Mouse (Mus musculus): ENCODE results near the gene Gm13088. TPM values are rescaled to one million over a fixed set of nuclear protein-coding genes. Genes with fewer than 3 reads are reported as not detected.

The Gm13088 gene
- polyA plus RNA-seq (2012; rRNA removed; ENCODE audit: low replicate concordance) = not detected in 2 replicates

GRCm38 (mm10) chr4:143657146-143657545 lies at the start of gene Gm13088:
TSS of gene Gm13088 (minus strand) at chr4:143657246.

GRCm38 (mm10) chr4:143702611-143703010 lies 45.6 kb upstream of the Gm13088 start, which contains the start of gene Gm13089:
TSS of gene Gm13089 (minus strand) at chr4:143702711.

GRCm38 (mm10) chr4:143614703-143615102 lies 42.3 kb downstream of the Gm13088 start, which contains the start of gene Gm13083:
TSS of gene Gm13083 (plus strand) at chr4:143615003.

Other genes with a start within 250 kb of the Gm13088 start
- 2.2 and 3.1 TPM in 2 replicates for gene Pramef8, start 244.8 kb downstream of the Gm13088 start, polyA plus RNA-seq (2012; rRNA removed; ENCODE audit: low replicate concordance)
- gene Oog4, start 206.9 kb downstream of the Gm13088 start, polyA plus RNA-seq (2012; rRNA removed; ENCODE audit: low replicate concordance) = not detected in 2 replicates
- gene Gm13043, start 145.9 kb downstream of the Gm13088 start, polyA plus RNA-seq (2012; rRNA removed; ENCODE audit: low replicate concordance) = not detected in 2 replicates
- gene Gm13040, start 121.3 kb downstream of the Gm13088 start, polyA plus RNA-seq (2012; rRNA removed; ENCODE audit: low replicate concordance) = not detected in 2 replicates
- gene BC080695, start 105.5 kb downstream of the Gm13088 start, polyA plus RNA-seq (2012; rRNA removed; ENCODE audit: low replicate concordance) = not detected in 2 replicates
- gene Gm13057, start 105.5 kb downstream of the Gm13088 start, polyA plus RNA-seq (2012; rRNA removed; ENCODE audit: low replicate concordance) = not detected in 2 replicates
- not detected in 2 replicates for gene Gm13083, start 42.2 kb downstream of the Gm13088 start, polyA plus RNA-seq (2012; rRNA removed; ENCODE audit: low replicate concordance)
- gene Gm13089, start 45.5 kb upstream of the Gm13088 start, polyA plus RNA-seq (2012; rRNA removed; ENCODE audit: low replicate concordance) = not detected in 2 replicates
- gene Gm13078, start 62.2 kb upstream of the Gm13088 start, polyA plus RNA-seq (2012; rRNA removed; ENCODE audit: low replicate concordance) = not detected in 2 replicates
- gene Gm13023, start 132.1 kb upstream of the Gm13088 start, polyA plus RNA-seq (2012; rRNA removed; ENCODE audit: low replicate concordance) = not detected in 2 replicates
- gene Gm13084, start 158.8 kb upstream of the Gm13088 start, polyA plus RNA-seq (2012; rRNA removed; ENCODE audit: low replicate concordance) = not detected in 2 replicates
- not detected in 2 replicates for gene Gm13103, start 189.3 kb upstream of the Gm13088 start, polyA plus RNA-seq (2012; rRNA removed; ENCODE audit: low replicate concordance)
- not detected in 2 replicates for gene Pramef6, start 243.1 kb upstream of the Gm13088 start, polyA plus RNA-seq (2012; rRNA removed; ENCODE audit: low replicate concordance)